Mouse (Mus musculus) olfactory bulb, adult 2 months (tissue): Measurements from ENCODE around the gene Pcx.

Experiments used
- CTCF ChIP-seq: fragments of 200-500 bp; IDR thresholded peaks from 2 replicates; pipeline ENCODE4 v1.5.1; 2012; ENCODE audit warnings: low read depth, mild to moderate bottlenecking, low read length, moderate library complexity; ENCODE audit not compliant: insufficient read depth
- POLR2A ChIP-seq: fragments of 200-500 bp; IDR thresholded peaks from 2 replicates; pipeline ENCODE4 v1.6.1; 2012; ENCODE audit warnings: mild to moderate bottlenecking, low read depth, low read length, moderate library complexity; ENCODE audit not compliant: insufficient read depth

DNA sequence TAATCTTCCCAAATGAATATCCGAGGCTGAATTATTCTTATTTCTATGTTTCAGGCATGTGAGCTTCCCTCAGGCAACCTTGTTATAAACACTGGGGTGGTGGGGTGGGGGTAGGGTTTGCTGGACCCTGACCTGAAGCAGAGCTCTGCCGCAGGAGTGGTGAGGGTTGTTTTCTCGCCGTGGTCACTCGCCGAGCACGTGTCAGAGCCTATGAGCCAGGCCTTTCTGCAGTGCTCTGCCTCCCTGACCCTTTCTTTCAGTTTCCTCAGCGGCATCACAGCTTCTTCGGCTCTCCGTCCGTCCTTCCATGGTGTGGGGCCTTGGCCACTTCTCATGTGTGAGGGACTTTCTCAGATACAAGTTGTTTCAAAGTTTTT, 60.0 kb downstream of the Pcx start:
- TF ChIP-seq CTCF (no peak), POLR2A (no peak)
